Mouse (Mus musculus) lung, embryonic 14.5 days (tissue): ENCODE results near the gene Bag5. TPM values are rescaled to one million over a fixed set of nuclear protein-coding genes. Genes with fewer than 3 reads are reported as not detected.

Experiments used
- ATAC-seq: fragments of 200-750 bp; cut with Nextera tagmentation; 2 replicates; pipeline ENCODE4 v1.8.0; 2017; ENCODE audit warnings: mild to moderate bottlenecking, moderate TSS enrichment, moderate library complexity; ENCODE audit not compliant: insufficient read depth
- DNase-seq: peaks from one replicate; pipeline ENCODE4 v3.0.0-alpha.2; 2015
- H3K27ac ChIP-seq: fragments of 300-500 bp; sonication (generic); 2 replicates; pipeline ENCODE4 v1.5.1; 2014; ENCODE audit warnings: low read depth, mild to moderate bottlenecking, moderate library complexity
- H3K27me3 ChIP-seq: fragments of 300-500 bp; sonication (generic); 2 replicates; pipeline ENCODE4 v1.6.1; 2014; ENCODE audit warnings: low read length, control low read depth; ENCODE audit not compliant: insufficient read depth
- H3K36me3 ChIP-seq: fragments of 300-500 bp; sonication (generic); 2 replicates; pipeline ENCODE4 v1.6.1; 2014; ENCODE audit warnings: control low read depth; ENCODE audit not compliant: insufficient read depth
- H3K4me1 ChIP-seq: fragments of 300-500 bp; sonication (generic); 2 replicates; pipeline ENCODE4 v1.6.1; 2014; ENCODE audit warnings: antibody characterized with exemption, control low read depth; ENCODE audit not compliant: insufficient read depth
- H3K4me2 ChIP-seq: fragments of 300-500 bp; sonication (generic); 2 replicates; pipeline ENCODE4 v1.6.1; 2014; ENCODE audit warnings: mild to moderate bottlenecking
- H3K4me3 ChIP-seq: fragments of 300-500 bp; sonication (generic); 2 replicates; pipeline ENCODE4 v1.5.1; 2014; ENCODE audit warnings: low read depth, low read length
- H3K9ac ChIP-seq: fragments of 300-500 bp; sonication (generic); 2 replicates; pipeline ENCODE4 v1.6.1; 2014
- H3K9me3 ChIP-seq: fragments of 300-500 bp; sonication (generic); 2 replicates; pipeline ENCODE4 v1.6.1; 2016; ENCODE audit warnings: low read depth, low read length, control low read depth
- CTCF ChIP-seq: IDR thresholded peaks from 2 replicates; pipeline ENCODE4 v1.5.1; 2016; ENCODE audit warnings: antibody characterized with exemption, low read depth
- WGBS: fragments of 180-500 bp; shearing (Covaris S2); extraction: QIAGEN DNeasy Blood & Tissue Kit; methylation state at CpG from one replicate; pipeline ENCODE4 v1.1.7; 2014; 5-methylcytosine and 5-hydroxymethylcytosine counted together
- polyA plus RNA-seq: library from polyadenylated mRNA; unstranded; fragments of >200 nt; fragmentation: Nextera tagmentation; extraction: Ambion mirVana; gene quantifications from 2 replicates; pipeline ENCODE4 v1.2.1, GENCODE M21; 2014

The Bag5 gene
- polyA plus RNA-seq, 1 experiment from 2014 or later, result 53.2 TPM

GRCm38 (mm10) chr12:111734912-111735311 lies 21.9 kb upstream of the Bag5 start:
- 80% methylated on average over 3 of the region's 3 CpGs for WGBS
- H3K27ac ChIP-seq, result no peak overlapping the region
- no peak for ATAC-seq

GRCm38 (mm10) chr12:111732921-111733320 lies 19.9 kb upstream of the Bag5 start:
- WGBS, result 57% methylated on average over 5 of the region's 5 CpGs
- H3K36me3 ChIP-seq, result peaks cover 15% of the 10 kb centered on the region; the same call in 1 of the 2 replicates
- ATAC-seq (no peak), DNase-seq (no peak)
- no peaks in the 10 kb centered on the region for H3K4me1 ChIP-seq
- H3K27ac ChIP-seq, result no peak overlapping the region
- no peak overlapping the region for H3K9ac ChIP-seq
- no peaks in the 10 kb centered on the region for H3K9me3 ChIP-seq
- no peaks in the 10 kb centered on the region for H3K27me3 ChIP-seq
- H3K4me2 ChIP-seq, result no peak overlapping the region
- no peak overlapping the region for H3K4me3 ChIP-seq
- no peak for TF ChIP-seq CTCF

More at GRCm38 (mm10) chr12:111734912-111735311, 21.9 kb upstream of the Bag5 start:
- Histone ChIP-seq H3K4me3 (no peak overlapping the region), H3K4me2 (no peak overlapping the region), H3K27me3 (no peaks in the 10 kb centered on the region), H3K36me3 (peaks cover 12% of the 10 kb centered on the region; the same call in 1 of the 2 replicates), H3K9me3 (no peaks in the 10 kb centered on the region), H3K9ac (no peak overlapping the region), H3K4me1 (no peaks in the 10 kb centered on the region)
- no peak for TF ChIP-seq CTCF
- DNase-seq, result no peak

- H3K4me3 ChIP-seq, result no peak overlapping the region
- H3K27me3 ChIP-seq, result no peaks in the 10 kb centered on the region
- DNase-seq, result peak; percentile 96
- ATAC-seq, result peak; percentile 83
- H3K36me3 ChIP-seq, result peaks cover 20% of the 10 kb centered on the region; the same call in 1 of the 2 replicates
- no peaks in the 10 kb centered on the region for H3K9me3 ChIP-seq
- 30% methylated on average over 30 of the region's 30 CpGs for WGBS
- H3K9ac ChIP-seq, result no peak overlapping the region
- no peaks in the 10 kb centered on the region for H3K4me1 ChIP-seq
- H3K4me2 ChIP-seq, result peak overlapping the region; percentile 32
- no peak overlapping the region for H3K27ac ChIP-seq
- peak; percentile 99 for TF ChIP-seq CTCF
Measured at GRCm38 (mm10) chr12:111731822-111732807, 19.1 kb upstream of the Bag5 start.

- H3K4me1 ChIP-seq, result no peaks in the 10 kb centered on the region
- H3K9me3 ChIP-seq, result no peaks in the 10 kb centered on the region
- no peak overlapping the region for H3K4me3 ChIP-seq
- 78% methylated on average over 1 of the region's 1 CpGs for WGBS
- TF ChIP-seq CTCF, result no peak
- ATAC-seq, result no peak
- H3K9ac ChIP-seq, result no peak overlapping the region
- peaks cover 41% of the 10 kb centered on the region; the same call in 1 of the 2 replicates for H3K36me3 ChIP-seq
- no peaks in the 10 kb centered on the region for H3K27me3 ChIP-seq
- H3K4me2 ChIP-seq, result no peak overlapping the region
- no peak overlapping the region for H3K27ac ChIP-seq
- no peak for DNase-seq
Measured at GRCm38 (mm10) chr12:111727956-111728355, 14.9 kb upstream of the Bag5 start.

GRCm38 (mm10) chr12:111726122-111726463 lies 13.0 kb upstream of the Bag5 start:
- no peaks in the 10 kb centered on the region for H3K27me3 ChIP-seq
- WGBS, result 41% methylated on average over 4 of the region's 4 CpGs
- H3K4me1 ChIP-seq, result no peaks in the 10 kb centered on the region
- H3K9me3 ChIP-seq, result no peaks in the 10 kb centered on the region
- H3K4me2 ChIP-seq, result no peak overlapping the region
- peaks cover 34% of the 10 kb centered on the region; the same call in 1 of the 2 replicates for H3K36me3 ChIP-seq
- ATAC-seq (peak; percentile 30; the same call in 1 of the 2 replicates), DNase-seq (peak; percentile 27)
- no peak overlapping the region for H3K4me3 ChIP-seq
- H3K9ac ChIP-seq, result no peak overlapping the region
- no peak overlapping the region for H3K27ac ChIP-seq
- TF ChIP-seq CTCF, result no peak

GRCm38 (mm10) chr12:111725338-111726121 lies 12.5 kb upstream of the Bag5 start:
- TF ChIP-seq CTCF, result no peak
- H3K4me2 ChIP-seq, result no peak overlapping the region
- WGBS, result 70% methylated on average over 12 of the region's 12 CpGs
- H3K36me3 ChIP-seq, result peaks cover 31% of the 10 kb centered on the region; the same call in 1 of the 2 replicates
- no peaks in the 10 kb centered on the region for H3K4me1 ChIP-seq
- ATAC-seq (0 out of 2 replicates have a peak, but pooled peaks have one; percentile 6), DNase-seq (no peak)
- no peak overlapping the region for H3K9ac ChIP-seq
- H3K4me3 ChIP-seq, result no peak overlapping the region
- H3K9me3 ChIP-seq, result no peaks in the 10 kb centered on the region
- no peak overlapping the region; the same call in 1 of the 2 replicates for H3K27ac ChIP-seq
- no peaks in the 10 kb centered on the region for H3K27me3 ChIP-seq
